Mouse (Mus musculus) thymus, adult 18-20 months (tissue): Measurements from ENCODE around the gene Clstn3.
"Not testable (repeated sequence)": the region's sequence is repeated elsewhere in the genome, so short reads cannot be mapped to it uniquely, and the experiment has no call there.

Experiments used
- DNase-seq, 2 experiments: peaks; one replicate each; pipeline ENCODE4 v3.0.0; 2022; ENCODE audit warnings: mixed read lengths in 2 of 2

Clstn3 gene

GRCm38 (mm10) chr6:124478874-124479572 is 14.4 kb upstream of the Clstn3 start:
- DNase-seq, result no peak

- DNase-seq, result no peak
These were observed 13.5 kb upstream of the Clstn3 start for GRCm38 (mm10) chr6:124477922-124478651.

GRCm38 (mm10) chr6:124477221-124477655 is 12.6 kb upstream of the Clstn3 start:
- DNase-seq, result no peak

- no peak for DNase-seq
These were observed 12.2 kb upstream of the Clstn3 start for GRCm38 (mm10) chr6:124476796-124477195.

- DNase-seq, result no peak
These were observed 11.6 kb upstream of the Clstn3 start for GRCm38 (mm10) chr6:124476216-124476615.

- DNase-seq, result not testable (repeated sequence)
These were observed 10.9 kb upstream of the Clstn3 start for GRCm38 (mm10) chr6:124475335-124476075.

GRCm38 (mm10) chr6:124474621-124475020 is 10.0 kb upstream of the Clstn3 start:
- DNase-seq, result no peak

GRCm38 (mm10) chr6:124472801-124473200 is 8.2 kb upstream of the Clstn3 start:
- no peak for DNase-seq

GRCm38 (mm10) chr6:124471783-124472638 is 7.4 kb upstream of the Clstn3 start:
- not testable (repeated sequence) for DNase-seq

- DNase-seq, result no peak
These were observed 6.5 kb upstream of the Clstn3 start for GRCm38 (mm10) chr6:124471121-124471520.

- DNase-seq, result no peak
These were observed 1.1 kb upstream of the Clstn3 start for GRCm38 (mm10) chr6:124465729-124466128.

- no peak for DNase-seq
These were observed 705 bp upstream of the Clstn3 start for GRCm38 (mm10) chr6:124465299-124465698.

GRCm38 (mm10) chr6:124463881-124464291 is 708 bp downstream of the Clstn3 start:
- DNase-seq, result peak in 1 of 2 experiments; percentile 22

GRCm38 (mm10) chr6:124459388-124459787 is 5.2 kb downstream of the Clstn3 start:
- DNase-seq, result no peak

- DNase-seq, result no peak
These were observed 6.1 kb downstream of the Clstn3 start for GRCm38 (mm10) chr6:124458505-124458904.

GRCm38 (mm10) chr6:124457827-124458226 is 6.8 kb downstream of the Clstn3 start:
- DNase-seq, result no peak

- DNase-seq, result no peak
These were observed 8.4 kb downstream of the Clstn3 start for GRCm38 (mm10) chr6:124456243-124456642.

- no peak for DNase-seq
These were observed 10.8 kb downstream of the Clstn3 start for GRCm38 (mm10) chr6:124453756-124454155.

GRCm38 (mm10) chr6:124451995-124452394 is 12.6 kb downstream of the Clstn3 start:
- DNase-seq, result no peak

- no peak for DNase-seq
These were observed 14.8 kb downstream of the Clstn3 start for GRCm38 (mm10) chr6:124449668-124450383.

- no peak for DNase-seq
These were observed 15.5 kb downstream of the Clstn3 start for GRCm38 (mm10) chr6:124448959-124449667.
